ENCODE assay signal across 8 mouse cellular contexts in the genomic region with DNA sequence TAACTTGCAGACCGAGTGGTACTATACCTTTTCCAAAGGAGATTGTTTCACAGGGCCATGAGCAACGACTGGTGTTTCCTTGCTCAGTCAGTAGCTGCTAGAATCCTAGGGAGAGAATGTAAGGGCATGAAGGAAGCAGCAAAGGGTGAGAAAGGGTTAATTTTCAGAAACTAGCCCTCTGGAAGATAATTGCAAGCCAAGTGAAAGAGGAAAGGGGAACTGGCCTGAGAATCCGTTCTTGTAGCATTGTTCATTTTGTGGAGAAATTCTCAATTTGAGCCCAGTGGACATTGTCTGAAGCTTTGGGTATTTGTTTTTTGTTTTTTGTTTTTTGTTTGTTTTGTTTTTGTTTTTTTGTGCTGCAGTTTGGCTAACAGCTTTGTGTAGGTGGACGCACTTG.
DNase-seq lines count a peak whose midpoint lies in the region; ATAC-seq lines count a peak whose summit lies in the region.

No protein-coding gene starts in this region.

- no peak for ATAC-seq in forebrain, embryonic 12.5 days (ENCODE audit: low FRiP score)
- ATAC-seq in hindbrain, embryonic 16.5 days, result no peak
- ATAC-seq in neural tube, embryonic 15.5 days (ENCODE audit: low FRiP score), result no peak

- peak overlapping the region; percentile 51; the same call in 1 of the 2 replicates for H3K4me2 ChIP-seq in forebrain, embryonic 12.5 days
- no peak overlapping the region for H3K4me2 ChIP-seq in hindbrain, embryonic 16.5 days (ENCODE audit: low read length)
- 0 out of 2 replicates have a peak overlapping the region, but pooled peaks have one; percentile 62 for H3K4me2 ChIP-seq in neural tube, embryonic 15.5 days

- H3K27me3 ChIP-seq in forebrain, embryonic 12.5 days, result no peaks in the 10 kb centered on the region
- H3K27me3 ChIP-seq in hindbrain, embryonic 16.5 days (replicated peaks; ENCODE audit: control insufficient read depth, insufficient read depth, low read length), result no peaks in the 10 kb centered on the region
- H3K27me3 ChIP-seq in neural tube, embryonic 15.5 days (replicated peaks), result no peaks in the 10 kb centered on the region

- H3K9me3 ChIP-seq in forebrain, embryonic 12.5 days, result no peaks in the 10 kb centered on the region
- no peaks in the 10 kb centered on the region for H3K9me3 ChIP-seq in hindbrain, embryonic 16.5 days (ENCODE audit: control insufficient read depth, low read length)
- H3K9me3 ChIP-seq in neural tube, embryonic 15.5 days (replicated peaks), result no peaks in the 10 kb centered on the region

- H3K4me1 ChIP-seq in forebrain, embryonic 12.5 days, result peaks cover 34% of the 10 kb centered on the region
- no peaks in the 10 kb centered on the region for H3K4me1 ChIP-seq in hindbrain, embryonic 16.5 days (ENCODE audit: control insufficient read depth, insufficient read depth, low read depth, low read length)
- peaks cover 20% of the 10 kb centered on the region for H3K4me1 ChIP-seq in neural tube, embryonic 15.5 days

- DNase-seq in embryo, embryonic 10 days (ENCODE audit: low spot score), result peak; percentile 20
- DNase-seq in embryo, embryonic 11 days, result no peak
- DNase-seq in lung, adult 18-20 months, result no peak
- DNase-seq in thymus, postnatal 4 days, result no peak
- no peak for DNase-seq in right cerebral cortex, adult 2 months (ENCODE audit: low spot score in 2 of 2)

- 19% methylated on average over 4 of the region's 4 CpGs for whole genome bisulfite sequencing in forebrain, embryonic 12.5 days
- whole genome bisulfite sequencing in hindbrain, embryonic 16.5 days, result 35% methylated on average over 4 of the region's 4 CpGs
- whole genome bisulfite sequencing in neural tube, embryonic 15.5 days, result 35% methylated on average over 4 of the region's 4 CpGs

- H3K27ac ChIP-seq in forebrain, embryonic 12.5 days, result peak overlapping the region; percentile 91
- H3K27ac ChIP-seq in hindbrain, embryonic 16.5 days (ENCODE audit: low read depth, low read length), result peak overlapping the region; percentile 81
- H3K27ac ChIP-seq in neural tube, embryonic 15.5 days (replicated peaks), result peak overlapping the region; percentile 79

- no peak overlapping the region for H3K4me3 ChIP-seq in forebrain, embryonic 12.5 days (replicated peaks)
- H3K4me3 ChIP-seq in hindbrain, embryonic 16.5 days (ENCODE audit: low read length), result no peak overlapping the region
- no peak overlapping the region for H3K4me3 ChIP-seq in neural tube, embryonic 15.5 days (replicated peaks)

- H3K36me3 ChIP-seq in forebrain, embryonic 12.5 days (replicated peaks), result no peaks in the 10 kb centered on the region
- no peaks in the 10 kb centered on the region for H3K36me3 ChIP-seq in hindbrain, embryonic 16.5 days (ENCODE audit: control insufficient read depth, insufficient read depth, low read length)
- no peaks in the 10 kb centered on the region for H3K36me3 ChIP-seq in neural tube, embryonic 15.5 days

- H3K9ac ChIP-seq in forebrain, embryonic 12.5 days, result no peak overlapping the region
- H3K9ac ChIP-seq in hindbrain, embryonic 16.5 days (ENCODE audit: low read depth, low read length), result no peak overlapping the region
- H3K9ac ChIP-seq in neural tube, embryonic 15.5 days (replicated peaks), result no peak overlapping the region
